Mouse (Mus musculus) monocyte, adult 5-6 weeks (primary cell): Measurements from ENCODE around the gene Rpp25l. TPM values are rescaled to one million over a fixed set of nuclear protein-coding genes. Genes with fewer than 3 reads are reported as not detected.

Experiments used
- ATAC-seq: fragments of 153-309, 156-312 bp; replicated peaks from 2 replicates; pipeline ENCODE4 v1.8.0; 2017; ENCODE audit warnings: mild to moderate bottlenecking; ENCODE audit not compliant: low TSS enrichment, insufficient number of reproducible peaks, severe bottlenecking, poor library complexity, low FRiP score
- total RNA-seq: library from RNA; stranded (forward); fragments of 200-1000, 200-491, 200-594 nt; gene quantifications from 3 replicates; pipeline ENCODE4 v1.2.3, GENCODE M21; 2017

Gene Rpp25l
- total RNA-seq, 1 experiment from 2014 or later, result 11.6 TPM

- peak; percentile 65 for ATAC-seq
Measured at GRCm38 (mm10) chr4:41740380-41741157, 27.2 kb upstream of the Rpp25l start.

GRCm38 (mm10) chr4:41739260-41739659, 25.9 kb upstream of the Rpp25l start:
- ATAC-seq, result no peak

- no peak for ATAC-seq
Measured at GRCm38 (mm10) chr4:41738256-41738603, 24.9 kb upstream of the Rpp25l start.

GRCm38 (mm10) chr4:41737602-41738255, 24.4 kb upstream of the Rpp25l start:
- ATAC-seq, result peak; percentile 44; the same call in 1 of the 2 replicates

GRCm38 (mm10) chr4:41731052-41731765, 17.9 kb upstream of the Rpp25l start, which contains the start of gene Arid3c:
Gene Arid3c (minus strand): TSS chr4:41731142.
- ATAC-seq, result no peak

GRCm38 (mm10) chr4:41726826-41727621, 13.7 kb upstream of the Rpp25l start:
- no peak for ATAC-seq

GRCm38 (mm10) chr4:41722918-41723351, 9.6 kb upstream of the Rpp25l start, which contains the start of gene Dctn3:
Gene Dctn3 (minus strand): TSS chr4:41723170.
- peak; percentile 98 for ATAC-seq

- no peak for ATAC-seq
Measured at GRCm38 (mm10) chr4:41716834-41717233, 3.5 kb upstream of the Rpp25l start.

GRCm38 (mm10) chr4:41715596-41715995, 2.3 kb upstream of the Rpp25l start:
- no peak for ATAC-seq

GRCm38 (mm10) chr4:41715082-41715481, 1.7 kb upstream of the Rpp25l start:
- ATAC-seq, result no peak

- ATAC-seq, result 0 out of 2 replicates have a peak, but pooled peaks have one; percentile 32
Measured at GRCm38 (mm10) chr4:41714276-41714675, 942 bp upstream of the Rpp25l start.

GRCm38 (mm10) chr4:41712421-41713196, 725 bp downstream of the Rpp25l start:
- ATAC-seq, result 0 out of 2 replicates have a peak, but pooled peaks have one; percentile 6

GRCm38 (mm10) chr4:41711705-41712375, 1.5 kb downstream of the Rpp25l start:
- ATAC-seq, result no peak

- no peak for ATAC-seq
Measured at GRCm38 (mm10) chr4:41710229-41710628, 3.1 kb downstream of the Rpp25l start.

- ATAC-seq, result no peak
Measured at GRCm38 (mm10) chr4:41708192-41708745, 5.1 kb downstream of the Rpp25l start.

GRCm38 (mm10) chr4:41707011-41707535, 6.3 kb downstream of the Rpp25l start:
- ATAC-seq, result 0 out of 2 replicates have a peak, but pooled peaks have one; percentile 45
